Mouse (Mus musculus) hindbrain, embryonic 10.5 days (tissue): ENCODE measurements at regions not wholly inside any gene's neighbourhood (a gene's known extent, or its start where the extent isn't known, plus 50 kb on each side); places are given as distances from the start of the nearest gene placed in this dataset.
"Not testable (repeated sequence)": the region's sequence is repeated elsewhere in the genome, so short reads cannot be mapped to it uniquely, and the experiment has no call there.

Experiments used
- DNase-seq: peaks from one replicate; pipeline ENCODE4 v3.0.0-alpha.2; 2017; ENCODE audit warnings: low spot score
- H3K27ac ChIP-seq: fragments of 300-500 bp; sonication (generic); 2 replicates; pipeline ENCODE4 v1.5.1; 2016; ENCODE audit warnings: mild to moderate bottlenecking, moderate library complexity
- H3K27me3 ChIP-seq: fragments of 300-500 bp; sonication (generic); 2 replicates; pipeline ENCODE4 v1.6.1; 2016; ENCODE audit warnings: mild to moderate bottlenecking; ENCODE audit not compliant: poor library complexity, insufficient read depth, severe bottlenecking
- H3K36me3 ChIP-seq: fragments of 300-500 bp; sonication (generic); 2 replicates; pipeline ENCODE4 v1.6.1; 2016; ENCODE audit warnings: mild to moderate bottlenecking, moderate library complexity
- H3K4me1 ChIP-seq: fragments of 300-500 bp; sonication (generic); replicated peaks from 2 replicates; pipeline ENCODE4 v1.6.1; 2016; ENCODE audit warnings: mild to moderate bottlenecking
- H3K4me3 ChIP-seq: fragments of 300-500 bp; sonication (generic); 2 replicates; pipeline ENCODE4 v1.5.1; 2016; ENCODE audit warnings: mild to moderate bottlenecking, moderate library complexity
- H3K9me3 ChIP-seq: fragments of 300-500 bp; sonication (generic); 2 replicates; pipeline ENCODE4 v1.6.1; 2016; ENCODE audit warnings: mild to moderate bottlenecking, moderate library complexity
- WGBS: fragments of 180-500 bp; shearing (Covaris S2); methylation state at CpG from one replicate; pipeline ENCODE4 v1.1.7; 2016; 5-methylcytosine and 5-hydroxymethylcytosine counted together

- no peaks in the 10 kb centered on the region for H3K4me1 ChIP-seq
- 92% methylated on average over 5 of the region's 5 CpGs for WGBS
Measured at GRCm38 (mm10) chr19:35151841-35152240, 229.7 kb downstream of the Kif20b start.

GRCm38 (mm10) chr19:35157849-35158248 is 235.7 kb downstream of the Kif20b start:
- no peak overlapping the region for H3K27ac ChIP-seq
- 86% methylated on average over 3 of the region's 3 CpGs for WGBS
- H3K4me3 ChIP-seq = no peak overlapping the region
- no peaks in the 10 kb centered on the region for H3K36me3 ChIP-seq
- H3K4me1 ChIP-seq = no peaks in the 10 kb centered on the region
- DNase-seq = no peak
- H3K9me3 ChIP-seq = no peaks in the 10 kb centered on the region
- no peaks in the 10 kb centered on the region for H3K27me3 ChIP-seq

More at GRCm38 (mm10) chr19:35151841-35152240, 229.7 kb downstream of the Kif20b start:
- Histone ChIP-seq H3K36me3 (no peaks in the 10 kb centered on the region), H3K4me3 (no peak overlapping the region), H3K27ac (no peak overlapping the region), H3K9me3 (no peaks in the 10 kb centered on the region), H3K27me3 (no peaks in the 10 kb centered on the region)
- DNase-seq = no peak

GRCm38 (mm10) chr19:35164727-35165126 is 242.6 kb downstream of the Kif20b start:
- H3K27ac ChIP-seq = no peak overlapping the region
- no peaks in the 10 kb centered on the region for H3K4me1 ChIP-seq
- 88% methylated on average over 2 of the region's 2 CpGs for WGBS
- no peaks in the 10 kb centered on the region for H3K36me3 ChIP-seq
- no peak for DNase-seq
- H3K4me3 ChIP-seq = no peak overlapping the region
- no peaks in the 10 kb centered on the region for H3K9me3 ChIP-seq
- H3K27me3 ChIP-seq = no peaks in the 10 kb centered on the region

GRCm38 (mm10) chr19:35170554-35170953 is 248.4 kb downstream of the Kif20b start:
- no peak for DNase-seq
- Histone ChIP-seq H3K4me1 (no peaks in the 10 kb centered on the region), H3K27me3 (no peaks in the 10 kb centered on the region), H3K27ac (no peak overlapping the region), H3K4me3 (no peak overlapping the region), H3K9me3 (no peaks in the 10 kb centered on the region), H3K36me3 (no peaks in the 10 kb centered on the region)
- 80% methylated on average over 2 of the region's 2 CpGs for WGBS

GRCm38 (mm10) chr19:35180102-35180501 is 257.9 kb downstream of the Kif20b start:
- Histone ChIP-seq H3K36me3 (no peaks in the 10 kb centered on the region), H3K4me3 (no peak overlapping the region), H3K9me3 (no peaks in the 10 kb centered on the region), H3K27me3 (no peaks in the 10 kb centered on the region), H3K4me1 (no peaks in the 10 kb centered on the region), H3K27ac (no peak overlapping the region)
- WGBS = 92% methylated on average over 1 of the region's 1 CpGs
- no peak for DNase-seq

GRCm38 (mm10) chr19:35205557-35206239 is 283.5 kb downstream of the Kif20b start:
- no peak overlapping the region for H3K27ac ChIP-seq
- no peaks in the 10 kb centered on the region for H3K36me3 ChIP-seq
- H3K9me3 ChIP-seq = no peaks in the 10 kb centered on the region
- no peaks in the 10 kb centered on the region for H3K27me3 ChIP-seq
- H3K4me1 ChIP-seq = no peaks in the 10 kb centered on the region
- DNase-seq = no peak
- WGBS = 88% methylated on average over 5 of the region's 5 CpGs
- H3K4me3 ChIP-seq = no peak overlapping the region

GRCm38 (mm10) chr19:35244188-35244587 is 322.0 kb downstream of the Kif20b start:
- H3K9me3 ChIP-seq = no peaks in the 10 kb centered on the region
- H3K4me1 ChIP-seq = no peaks in the 10 kb centered on the region
- no peaks in the 10 kb centered on the region for H3K27me3 ChIP-seq
- DNase-seq = no peak
- H3K4me3 ChIP-seq = no peak overlapping the region
- H3K27ac ChIP-seq = no peak overlapping the region
- H3K36me3 ChIP-seq = no peaks in the 10 kb centered on the region
- WGBS = 88% methylated on average over 3 of the region's 3 CpGs

GRCm38 (mm10) chr19:35247531-35247930 is 325.4 kb downstream of the Kif20b start:
- Histone ChIP-seq H3K4me3 (no peak overlapping the region), H3K27me3 (no peaks in the 10 kb centered on the region), H3K4me1 (no peaks in the 10 kb centered on the region), H3K27ac (no peak overlapping the region), H3K9me3 (no peaks in the 10 kb centered on the region), H3K36me3 (no peaks in the 10 kb centered on the region)
- WGBS = 83% methylated on average over 6 of the region's 6 CpGs
- DNase-seq = no peak

GRCm38 (mm10) chr19:35258634-35259033 is 336.5 kb downstream of the Kif20b start:
- not testable (repeated sequence) for H3K4me3 ChIP-seq, H3K27me3 ChIP-seq, H3K27ac ChIP-seq, H3K4me1 ChIP-seq, DNase-seq, H3K9me3 ChIP-seq, H3K36me3 ChIP-seq
- WGBS = 87% methylated on average over 3 of the region's 3 CpGs

- Histone ChIP-seq H3K27ac (no peak overlapping the region), H3K36me3 (no peaks in the 10 kb centered on the region), H3K27me3 (no peaks in the 10 kb centered on the region), H3K9me3 (no peaks in the 10 kb centered on the region), H3K4me3 (no peak overlapping the region), H3K4me1 (no peaks in the 10 kb centered on the region)
- no peak for DNase-seq
Measured at GRCm38 (mm10) chr19:35263101-35263500, 340.9 kb downstream of the Kif20b start.

GRCm38 (mm10) chr19:35278395-35278794 is 356.2 kb downstream of the Kif20b start:
- Histone ChIP-seq H3K27me3 (no peaks in the 10 kb centered on the region), H3K9me3 (0 out of 2 replicates have a peak, but pooled peaks cover 3% of the 10 kb centered on the region), H3K4me3 (no peak overlapping the region), H3K36me3 (no peaks in the 10 kb centered on the region), H3K4me1 (no peaks in the 10 kb centered on the region), H3K27ac (no peak overlapping the region)
- WGBS = 53% methylated on average over 2 of the region's 2 CpGs
- DNase-seq = no peak

- 79% methylated on average over 4 of the region's 4 CpGs for WGBS
- H3K36me3 ChIP-seq = no peaks in the 10 kb centered on the region
- H3K9me3 ChIP-seq = no peaks in the 10 kb centered on the region
- no peak overlapping the region for H3K4me3 ChIP-seq
- no peak overlapping the region for H3K27ac ChIP-seq
- no peak for DNase-seq
- H3K27me3 ChIP-seq = no peaks in the 10 kb centered on the region
- H3K4me1 ChIP-seq = 0 out of 2 replicates have a peak, but pooled peaks cover 4% of the 10 kb centered on the region
Measured at GRCm38 (mm10) chr19:35282775-35283447, 360.8 kb downstream of the Kif20b start.

GRCm38 (mm10) chr19:35298846-35299245 is 376.7 kb downstream of the Kif20b start:
- DNase-seq = no peak
- H3K9me3 ChIP-seq = no peaks in the 10 kb centered on the region
- no peaks in the 10 kb centered on the region for H3K4me1 ChIP-seq
- 84% methylated on average over 2 of the region's 2 CpGs for WGBS
- H3K27ac ChIP-seq = no peak overlapping the region
- H3K36me3 ChIP-seq = no peaks in the 10 kb centered on the region
- H3K4me3 ChIP-seq = no peak overlapping the region
- H3K27me3 ChIP-seq = no peaks in the 10 kb centered on the region
